Comparison of ENCODE assay signal across 13 mouse cellular contexts in the genomic region with DNA sequence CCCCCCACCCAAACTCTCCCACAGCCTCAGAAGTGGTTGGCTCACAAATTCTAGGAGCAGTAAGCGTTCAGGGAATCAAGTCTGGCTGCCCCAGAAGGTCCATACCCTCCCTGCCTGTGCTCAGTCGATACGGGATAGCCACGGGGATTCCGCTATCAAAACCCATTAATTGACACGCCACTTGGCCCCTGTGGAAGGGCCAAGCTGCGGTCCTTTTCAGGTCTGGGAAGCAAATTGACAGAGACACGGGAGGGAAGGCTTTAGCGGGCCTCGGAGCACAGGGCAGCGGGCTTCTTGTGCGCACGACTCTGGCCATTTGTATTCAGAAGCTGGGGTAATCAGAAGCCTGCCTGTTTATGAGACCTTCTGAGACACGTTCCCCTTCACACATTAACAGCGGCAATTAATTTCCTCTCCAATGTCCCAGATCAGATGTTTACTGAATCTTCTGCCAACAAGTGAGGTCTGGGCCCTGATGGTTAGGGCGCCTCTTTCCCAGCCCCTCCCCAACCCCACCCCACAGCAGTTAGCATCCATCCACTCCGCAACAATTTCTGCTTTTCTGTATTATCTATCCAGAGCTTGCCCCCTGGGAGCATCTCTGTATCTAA.
DNase-seq lines count a peak whose midpoint lies in the region; ATAC-seq and TF ChIP-seq lines count a peak whose summit lies in the region.
"Had no signal": no experiment of that assay in that cellular context is flagged by ENCODE, and none has a peak within 500 bp of the region (broad histone marks: within the 10 kb centered on the region; RNA-seq: fewer than 3 reads in every experiment).

No protein-coding gene starts in this region.

- peak overlapping the region; percentile 12; the same call in 1 of the 2 replicates for H3K27ac ChIP-seq in hindbrain, embryonic 12.5 days
- H3K27ac ChIP-seq in midbrain, embryonic 13.5 days: peak overlapping the region; percentile 56
- no peak overlapping the region for H3K27ac ChIP-seq in left cerebral cortex, adult 2 months
- H3K27ac ChIP-seq: stomach, embryonic 15.5 days had no signal

- no peak overlapping the region for H3K9ac ChIP-seq in hindbrain, embryonic 12.5 days
- H3K9ac ChIP-seq in midbrain, embryonic 13.5 days (replicated peaks): no peak overlapping the region; the same call in 1 of the 2 replicates
- H3K9ac ChIP-seq: stomach, embryonic 15.5 days had no signal

- H3K4me1 ChIP-seq in hindbrain, embryonic 12.5 days: peaks cover 39% of the 10 kb centered on the region
- H3K4me1 ChIP-seq in midbrain, embryonic 13.5 days (replicated peaks): peaks cover 40% of the 10 kb centered on the region

- 0 out of 2 replicates have a peak, but pooled peaks cover 4% of the 10 kb centered on the region for H3K27me3 ChIP-seq in hindbrain, embryonic 12.5 days
- H3K27me3 ChIP-seq in midbrain, embryonic 13.5 days: no peaks in the 10 kb centered on the region
- H3K27me3 ChIP-seq: megakaryocyte, embryonic 14.5 days; stomach, embryonic 15.5 days had no signal

- intact Hi-C loops in left cerebral cortex, postnatal 4 days (cut with DNase I): no loop called here
- intact Hi-C loops in left cerebral cortex, adult 2 months (cut with DNase I): no loop called here

- peak; percentile 31 for DNase-seq in left cerebral cortex, postnatal 4 days
- DNase-seq in left cerebral cortex, adult 11 months (ENCODE audit: low spot score): no peak
- DNase-seq in retina, embryonic 14.5 days (ENCODE audit: low spot score): peak; percentile 46
- DNase-seq in adrenal gland, postnatal 10 days: no peak
- no peak for DNase-seq in right cerebral cortex, adult 18-20 months
- no peak for DNase-seq in left cerebral cortex, adult 2 months (ENCODE audit: extremely low spot score in 1 of 2, low spot score in 2 of 2)
- DNase-seq: adrenal gland, adult 2 months; cerebellum, adult 8-10 months; heart, adult 11 months had no signal

- peak; percentile 34; the same call in 1 of the 2 replicates for ATAC-seq in hindbrain, embryonic 12.5 days (ENCODE audit: low FRiP score)
- peak; percentile 49 for ATAC-seq in midbrain, embryonic 13.5 days

- H3K36me3 ChIP-seq in hindbrain, embryonic 12.5 days: no peaks in the 10 kb centered on the region
- no peaks in the 10 kb centered on the region for H3K36me3 ChIP-seq in midbrain, embryonic 13.5 days
- H3K36me3 ChIP-seq: stomach, embryonic 15.5 days had no signal

- no peak for TF ChIP-seq CTCF in left cerebral cortex, adult 2 months (IDR thresholded peaks at IDR 0.05)

- no peak overlapping the region for H3K4me3 ChIP-seq in hindbrain, embryonic 12.5 days
- no peak overlapping the region for H3K4me3 ChIP-seq in midbrain, embryonic 13.5 days (replicated peaks)
- no peak overlapping the region for H3K4me3 ChIP-seq in left cerebral cortex, adult 2 months
- H3K4me3 ChIP-seq: stomach, embryonic 15.5 days had no signal

- WGBS in hindbrain, embryonic 12.5 days: 33% methylated on average over 17 of the region's 17 CpGs
- WGBS in midbrain, embryonic 13.5 days: 26% methylated on average over 17 of the region's 17 CpGs

- no peak overlapping the region for H3K4me2 ChIP-seq in hindbrain, embryonic 12.5 days (replicated peaks)
- no peak overlapping the region for H3K4me2 ChIP-seq in midbrain, embryonic 13.5 days (replicated peaks)
- H3K4me2 ChIP-seq: stomach, embryonic 15.5 days had no signal

- no peaks in the 10 kb centered on the region for H3K9me3 ChIP-seq in hindbrain, embryonic 12.5 days (replicated peaks)
- no peaks in the 10 kb centered on the region for H3K9me3 ChIP-seq in midbrain, embryonic 13.5 days
- H3K9me3 ChIP-seq: stomach, embryonic 15.5 days had no signal

Comparison
In these comparisons a context has a peak if more than half of its experiments do, and no peak if none do; other contexts are left out.
1. DNase-seq: peak in left cerebral cortex, postnatal 4 days (single experiment) and retina, embryonic 14.5 days (single experiment); none in left cerebral cortex, adult 11 months (single experiment), adrenal gland, postnatal 10 days (single experiment), right cerebral cortex, adult 18-20 months (single experiment) and left cerebral cortex, adult 2 months (0 of 2).